Mouse (Mus musculus): ENCODE results near the gene Pbld2. TPM values are rescaled to one million over a fixed set of nuclear protein-coding genes. Genes with fewer than 3 reads are reported as not detected.

The Pbld2 gene
- polyA plus RNA-seq, 1 experiment from 2014 or later: 36.2 TPM

- no peaks in the 10 kb centered on the region for H3K4me1 ChIP-seq (replicated peaks; ENCODE audit: control insufficient read depth, insufficient read depth, low read length)
- ATAC-seq: no peak
- no peaks in the 10 kb centered on the region for H3K9me3 ChIP-seq (ENCODE audit: control insufficient read depth)
- H3K9ac ChIP-seq (ENCODE audit: low read depth, low read length): no peak overlapping the region
- no peaks in the 10 kb centered on the region for H3K27me3 ChIP-seq (replicated peaks; ENCODE audit: control insufficient read depth, insufficient read depth, low read length)
- H3K4me3 ChIP-seq (ENCODE audit: low read depth, low read length): no peak overlapping the region; the same call in 1 of the 2 replicates
- WGBS: 67% methylated on average over 5 of the region's 5 CpGs
- no peaks in the 10 kb centered on the region for H3K36me3 ChIP-seq (ENCODE audit: control insufficient read depth, insufficient read depth)
- H3K27ac ChIP-seq (ENCODE audit: low read depth, low read length): no peak overlapping the region
- H3K4me2 ChIP-seq (replicated peaks; ENCODE audit: low read depth): peak overlapping the region; percentile 56; the same call in 1 of the 2 replicates
- TF ChIP-seq CTCF (IDR thresholded peaks at IDR 0.05; ENCODE audit: low read depth): no peak
Observed at GRCm38 (mm10) chr10:63039867-63040628, 15.9 kb downstream of the Pbld2 start.

GRCm38 (mm10) chr10:63043154-63043553 is 19.0 kb downstream of the Pbld2 start:
- no peak overlapping the region for H3K4me2 ChIP-seq (replicated peaks; ENCODE audit: low read depth)
- H3K27me3 ChIP-seq (replicated peaks; ENCODE audit: control insufficient read depth, insufficient read depth, low read length): no peaks in the 10 kb centered on the region
- H3K9me3 ChIP-seq (ENCODE audit: control insufficient read depth): no peaks in the 10 kb centered on the region
- H3K9ac ChIP-seq (ENCODE audit: low read depth, low read length): no peak overlapping the region
- ATAC-seq: no peak
- TF ChIP-seq CTCF (IDR thresholded peaks at IDR 0.05; ENCODE audit: low read depth): peak; percentile 42
- H3K27ac ChIP-seq (ENCODE audit: low read depth, low read length): no peak overlapping the region
- 66% methylated on average over 3 of the region's 3 CpGs for WGBS
- H3K36me3 ChIP-seq (ENCODE audit: control insufficient read depth, insufficient read depth): no peaks in the 10 kb centered on the region
- no peak overlapping the region for H3K4me3 ChIP-seq (ENCODE audit: low read depth, low read length)
- H3K4me1 ChIP-seq (replicated peaks; ENCODE audit: control insufficient read depth, insufficient read depth, low read length): no peaks in the 10 kb centered on the region

- no peaks in the 10 kb centered on the region for H3K27me3 ChIP-seq (replicated peaks; ENCODE audit: control insufficient read depth, insufficient read depth, low read length)
- H3K9me3 ChIP-seq (ENCODE audit: control insufficient read depth): no peaks in the 10 kb centered on the region
- TF ChIP-seq CTCF (IDR thresholded peaks at IDR 0.05; ENCODE audit: low read depth): no peak
- no peak for ATAC-seq
- H3K4me1 ChIP-seq (replicated peaks; ENCODE audit: control insufficient read depth, insufficient read depth, low read length): 0 out of 2 replicates have a peak, but pooled peaks cover 2% of the 10 kb centered on the region
- no peak overlapping the region for H3K9ac ChIP-seq (ENCODE audit: low read depth, low read length)
- no peak overlapping the region for H3K4me3 ChIP-seq (ENCODE audit: low read depth, low read length)
- H3K4me2 ChIP-seq (replicated peaks; ENCODE audit: low read depth): no peak overlapping the region
- H3K27ac ChIP-seq (ENCODE audit: low read depth, low read length): no peak overlapping the region
- WGBS: 86% methylated on average over 8 of the region's 8 CpGs
- H3K36me3 ChIP-seq (ENCODE audit: control insufficient read depth, insufficient read depth): no peaks in the 10 kb centered on the region
Observed at GRCm38 (mm10) chr10:63047751-63048150, 23.6 kb downstream of the Pbld2 start.

GRCm38 (mm10) chr10:63049106-63049505 is 25.0 kb downstream of the Pbld2 start:
- H3K27ac ChIP-seq (ENCODE audit: low read depth, low read length): no peak overlapping the region
- no peaks in the 10 kb centered on the region for H3K36me3 ChIP-seq (ENCODE audit: control insufficient read depth, insufficient read depth)
- no peak overlapping the region for H3K9ac ChIP-seq (ENCODE audit: low read depth, low read length)
- 0 out of 2 replicates have a peak, but pooled peaks cover 2% of the 10 kb centered on the region for H3K4me1 ChIP-seq (replicated peaks; ENCODE audit: control insufficient read depth, insufficient read depth, low read length)
- H3K27me3 ChIP-seq (replicated peaks; ENCODE audit: control insufficient read depth, insufficient read depth, low read length): no peaks in the 10 kb centered on the region
- TF ChIP-seq CTCF (IDR thresholded peaks at IDR 0.05; ENCODE audit: low read depth): no peak
- WGBS: 44% methylated on average over 1 of the region's 2 CpGs
- no peak for ATAC-seq
- no peaks in the 10 kb centered on the region for H3K9me3 ChIP-seq (ENCODE audit: control insufficient read depth)
- no peak overlapping the region for H3K4me2 ChIP-seq (replicated peaks; ENCODE audit: low read depth)
- no peak overlapping the region for H3K4me3 ChIP-seq (ENCODE audit: low read depth, low read length)

GRCm38 (mm10) chr10:63051267-63051666 is 27.2 kb downstream of the Pbld2 start:
- no peak overlapping the region for H3K9ac ChIP-seq (ENCODE audit: low read depth, low read length)
- no peak overlapping the region for H3K4me3 ChIP-seq (ENCODE audit: low read depth, low read length)
- H3K36me3 ChIP-seq (ENCODE audit: control insufficient read depth, insufficient read depth): no peaks in the 10 kb centered on the region
- 84% methylated on average over 7 of the region's 7 CpGs for WGBS
- H3K27me3 ChIP-seq (replicated peaks; ENCODE audit: control insufficient read depth, insufficient read depth, low read length): no peaks in the 10 kb centered on the region
- no peaks in the 10 kb centered on the region for H3K9me3 ChIP-seq (ENCODE audit: control insufficient read depth)
- ATAC-seq: no peak
- no peak overlapping the region for H3K4me2 ChIP-seq (replicated peaks; ENCODE audit: low read depth)
- no peak for TF ChIP-seq CTCF (IDR thresholded peaks at IDR 0.05; ENCODE audit: low read depth)
- H3K27ac ChIP-seq (ENCODE audit: low read depth, low read length): no peak overlapping the region
- 0 out of 2 replicates have a peak, but pooled peaks cover 2% of the 10 kb centered on the region for H3K4me1 ChIP-seq (replicated peaks; ENCODE audit: control insufficient read depth, insufficient read depth, low read length)

GRCm38 (mm10) chr10:63052011-63052410 is 27.9 kb downstream of the Pbld2 start:
- H3K27ac ChIP-seq (ENCODE audit: low read depth, low read length): no peak overlapping the region
- H3K9me3 ChIP-seq (ENCODE audit: control insufficient read depth): no peaks in the 10 kb centered on the region
- no peaks in the 10 kb centered on the region for H3K27me3 ChIP-seq (replicated peaks; ENCODE audit: control insufficient read depth, insufficient read depth, low read length)
- H3K4me2 ChIP-seq (replicated peaks; ENCODE audit: low read depth): no peak overlapping the region
- no peak overlapping the region for H3K4me3 ChIP-seq (ENCODE audit: low read depth, low read length)
- H3K9ac ChIP-seq (ENCODE audit: low read depth, low read length): no peak overlapping the region
- TF ChIP-seq CTCF (IDR thresholded peaks at IDR 0.05; ENCODE audit: low read depth): no peak
- H3K4me1 ChIP-seq (replicated peaks; ENCODE audit: control insufficient read depth, insufficient read depth, low read length): 0 out of 2 replicates have a peak, but pooled peaks cover 2% of the 10 kb centered on the region
- ATAC-seq: no peak
- H3K36me3 ChIP-seq (ENCODE audit: control insufficient read depth, insufficient read depth): no peaks in the 10 kb centered on the region
- WGBS: 75% methylated on average over 6 of the region's 6 CpGs

Measured in intestine, postnatal 0 days (tissue).